Mouse (Mus musculus): ENCODE results near the gene Fam19a3. TPM values are rescaled to one million over a fixed set of nuclear protein-coding genes. Genes with fewer than 3 reads are reported as not detected.
"Not testable (repeated sequence)": the region's sequence is repeated elsewhere in the genome, so short reads cannot be mapped to it uniquely, and the experiment has no call there.

The Fam19a3 gene
- total RNA-seq, 2 experiments from 2014 or later = 0.07 TPM; not detected in 1

DNA sequence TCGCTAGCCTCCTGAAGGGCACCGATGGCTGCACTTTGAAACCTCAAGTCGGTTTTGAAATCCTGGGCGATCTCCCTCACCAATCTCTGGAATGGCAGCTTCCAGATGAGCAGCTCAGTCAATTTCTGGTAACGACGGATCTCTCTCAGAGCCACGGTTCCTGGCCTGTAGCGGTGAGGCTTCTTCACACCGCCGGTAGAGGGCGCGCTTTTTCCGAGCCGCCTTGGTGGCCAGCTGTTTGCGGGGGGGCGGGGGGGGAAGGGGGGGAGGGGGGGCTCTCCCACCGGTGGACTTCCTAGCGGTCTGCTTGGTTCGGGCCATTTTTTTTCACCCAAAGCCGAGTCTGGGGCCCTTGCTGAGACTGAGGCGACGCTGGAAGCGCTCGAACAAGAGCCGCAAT is 28.8 kb downstream of the Fam19a3 start:
- H3K4me3 ChIP-seq; intact Hi-C loops (cut with DNase I); H3K27ac ChIP-seq; DNase-seq (ENCODE audit: extremely low spot score in 1 of 2, low spot score in 2 of 2): not testable (repeated sequence)
- peak; percentile 29 for TF ChIP-seq CTCF (IDR thresholded peaks at IDR 0.05)

DNA sequence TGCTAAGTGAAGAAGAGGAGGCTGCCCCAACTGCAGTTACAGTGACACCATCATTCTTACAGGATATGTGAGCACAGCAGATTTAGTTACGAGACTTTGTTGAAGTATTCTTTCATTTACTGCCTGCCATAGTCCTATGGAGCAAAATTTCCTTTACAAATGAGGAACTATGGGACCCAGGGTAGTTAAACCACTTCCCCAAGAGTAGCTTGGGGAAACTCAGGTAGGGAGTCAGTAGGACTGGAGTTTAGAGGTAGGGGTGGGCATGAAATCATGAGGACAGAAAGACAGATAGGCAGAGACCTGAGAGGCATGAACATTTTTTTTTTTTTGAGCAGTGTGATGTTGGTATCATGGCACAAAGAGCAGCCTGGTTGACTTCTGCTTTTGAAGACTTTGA is 37.8 kb downstream of the Fam19a3 start:
- Histone ChIP-seq H3K4me3 (no peak overlapping the region), H3K27ac (no peak overlapping the region)
- no peak for TF ChIP-seq CTCF (IDR thresholded peaks at IDR 0.05)
- intact Hi-C loops (cut with DNase I) = no loop called here
- no peak for DNase-seq (ENCODE audit: extremely low spot score in 1 of 2, low spot score in 2 of 2)

DNA sequence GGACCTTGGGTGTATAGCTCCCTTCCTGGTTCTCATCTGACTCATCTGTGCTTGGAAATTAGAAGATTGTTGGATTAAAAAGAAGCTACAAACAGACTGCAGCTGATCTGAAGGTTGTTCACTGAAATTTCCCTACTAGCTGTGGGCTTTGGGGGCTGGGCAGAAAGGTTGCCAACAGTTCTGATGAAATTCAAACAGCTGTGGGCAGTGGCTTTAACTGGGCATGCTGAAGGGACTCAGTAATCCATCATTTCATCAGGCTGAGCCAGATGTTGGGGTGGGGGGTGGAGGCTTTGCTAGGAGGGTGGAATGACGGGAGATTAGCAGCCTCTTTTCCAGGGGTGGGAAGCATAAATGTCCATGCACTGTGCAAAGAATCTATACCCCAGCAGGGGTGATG is 38.5 kb downstream of the Fam19a3 start:
- no peak for TF ChIP-seq CTCF (IDR thresholded peaks at IDR 0.05)
- Histone ChIP-seq H3K4me3 (no peak overlapping the region), H3K27ac (no peak overlapping the region)
- intact Hi-C loops (cut with DNase I) = no loop called here
- no peak for DNase-seq (ENCODE audit: extremely low spot score in 1 of 2, low spot score in 2 of 2)

DNA sequence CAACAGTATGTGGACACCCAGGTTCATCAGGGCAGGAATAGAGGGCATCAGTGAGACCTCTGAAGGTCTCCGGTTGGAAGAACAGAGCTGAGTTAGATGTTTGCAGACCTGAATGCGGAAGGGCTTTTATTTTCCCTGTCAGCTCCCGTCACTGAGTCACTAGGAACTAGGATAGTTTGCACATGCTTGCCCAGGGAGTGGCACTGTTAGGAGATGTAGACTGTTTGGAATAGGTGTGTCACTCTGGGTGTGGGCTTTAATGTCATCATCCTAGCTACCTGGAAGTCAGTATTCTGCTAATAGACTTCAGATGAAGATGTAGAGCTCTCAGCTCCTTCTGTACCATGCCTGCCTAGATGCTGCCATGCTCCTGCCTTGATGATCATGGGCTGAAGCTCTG is 39.7 kb downstream of the Fam19a3 start:
- no peak for DNase-seq (ENCODE audit: extremely low spot score in 1 of 2, low spot score in 2 of 2)
- intact Hi-C loops (cut with DNase I) = no loop called here
- H3K27ac ChIP-seq = no peak overlapping the region

DNA sequence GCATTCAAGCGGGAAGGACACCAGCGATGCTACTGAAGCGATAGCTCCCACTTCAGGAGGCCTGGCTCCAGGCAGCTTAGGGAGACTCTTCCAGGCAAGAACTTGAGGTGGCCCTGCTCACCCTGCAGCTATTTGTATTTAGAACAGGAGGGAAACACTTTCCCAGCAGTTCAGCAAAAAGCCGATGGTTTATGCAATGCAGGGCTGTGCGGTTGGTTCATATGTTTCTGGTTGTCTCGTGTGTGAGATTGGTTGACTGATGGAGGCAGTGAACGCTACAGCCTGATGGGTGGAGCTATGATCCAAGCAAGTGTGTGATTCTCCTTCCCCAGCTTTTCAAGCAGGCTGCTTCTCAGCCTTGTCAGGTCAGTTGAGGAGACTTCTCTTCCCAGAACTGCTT is 47.0 kb downstream of the Fam19a3 start:
- intact Hi-C loops (cut with DNase I) = no loop called here
- no peak for DNase-seq (ENCODE audit: extremely low spot score in 1 of 2, low spot score in 2 of 2)
- Histone ChIP-seq H3K27ac (no peak overlapping the region), H3K4me3 (no peak overlapping the region)
- no peak for TF ChIP-seq CTCF (IDR thresholded peaks at IDR 0.05)

More for the DNA sequence above, 39.7 kb downstream of the Fam19a3 start:
- no peak overlapping the region for H3K4me3 ChIP-seq
- no peak for TF ChIP-seq CTCF (IDR thresholded peaks at IDR 0.05)

DNA sequence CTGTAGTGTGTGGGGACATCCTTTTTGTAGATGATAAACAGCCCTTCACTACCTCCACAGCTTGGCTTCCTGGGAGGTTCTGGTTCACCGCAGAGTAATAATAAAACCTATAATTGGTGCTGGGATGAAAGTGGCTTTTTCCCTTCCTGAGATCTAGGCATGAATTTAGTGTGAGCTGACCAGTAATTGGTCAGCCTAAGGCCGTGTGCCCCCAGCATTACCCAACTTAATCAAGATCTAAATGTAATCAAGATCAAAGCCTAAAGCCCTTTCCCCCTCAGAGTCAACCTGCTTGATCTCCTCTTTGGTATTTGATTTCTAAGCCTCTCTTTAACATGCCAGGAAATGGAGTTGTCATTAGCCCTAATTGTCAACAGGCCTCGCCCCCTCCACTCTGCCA is 48.7 kb downstream of the Fam19a3 start:
- H3K4me3 ChIP-seq = no peak overlapping the region
- no peak overlapping the region for H3K27ac ChIP-seq
- TF ChIP-seq CTCF (IDR thresholded peaks at IDR 0.05) = no peak
- DNase-seq (ENCODE audit: extremely low spot score in 1 of 2, low spot score in 2 of 2) = no peak
- intact Hi-C loops (cut with DNase I) = no loop called here

DNA sequence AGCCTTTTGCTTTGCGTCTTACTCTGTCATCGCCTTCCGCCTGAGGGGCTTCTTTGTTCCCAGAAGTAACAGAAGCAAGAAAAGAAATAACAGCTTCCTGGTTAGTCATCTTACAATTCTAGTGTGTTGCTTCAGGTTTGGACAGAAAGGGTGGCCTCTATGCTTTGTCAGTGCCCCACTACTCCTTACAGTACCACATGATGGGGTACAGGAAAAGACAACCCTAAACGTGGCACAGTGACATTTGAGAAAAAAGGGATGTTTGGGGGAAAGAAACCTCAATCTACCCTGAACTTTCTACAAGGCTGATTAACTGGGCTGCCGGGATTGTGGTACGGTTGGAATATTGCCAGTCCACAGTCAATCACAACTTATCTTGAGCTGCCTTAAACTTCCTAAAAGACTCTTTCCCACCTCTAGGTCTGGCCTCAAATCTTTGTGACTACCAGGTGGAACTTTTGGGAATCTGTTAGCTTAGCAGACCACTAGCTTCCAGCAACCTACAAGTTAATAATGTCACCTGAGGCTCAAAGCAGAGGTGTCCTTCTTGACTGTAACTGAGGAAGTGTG is 52.3 kb downstream of the Fam19a3 start:
- no peak overlapping the region for H3K27ac ChIP-seq
- no peak for DNase-seq (ENCODE audit: extremely low spot score in 1 of 2, low spot score in 2 of 2)
- H3K4me3 ChIP-seq = no peak overlapping the region
- TF ChIP-seq CTCF (IDR thresholded peaks at IDR 0.05) = no peak
- intact Hi-C loops (cut with DNase I) = no loop called here

Other genes with a start within 250 kb of the Fam19a3 start
- 10 to 100 TPM; 16.7 to 17.9 TPM for gene Slc16a1, start 143.2 kb downstream of the Fam19a3 start, total RNA-seq (2021)
- 1 to 10 TPM in 1 of 2 experiments, under 1 TPM in 1; 0.72 to 1.2 TPM for gene Ppm1j, start 784 bp downstream of the Fam19a3 start, total RNA-seq (2021)
- gene Rhoc, start 6.5 kb upstream of the Fam19a3 start, total RNA-seq (2021) = 10 to 100 TPM; 27.9 to 29.3 TPM
- gene Mov10, start 36.7 kb upstream of the Fam19a3 start, total RNA-seq (2021) = 10 to 100 TPM; 10.5 to 10.9 TPM
- gene St7l, start 82.2 kb upstream of the Fam19a3 start, total RNA-seq (2021) = 10 to 100 TPM; 36.2 to 40.5 TPM
- gene Capza1, start 82.7 kb upstream of the Fam19a3 start, total RNA-seq (2021) = 10 to 100 TPM; 35.1 to 39.8 TPM
- 1 to 10 TPM; 2.0 to 2.3 TPM for gene Wnt2b, start 180.1 kb upstream of the Fam19a3 start, total RNA-seq (2021)

Measured in left cerebral cortex, adult 2 months (tissue).